Mouse (Mus musculus): ENCODE measurements at regions not wholly inside any gene's neighbourhood (a gene's known extent, or its start where the extent isn't known, plus 50 kb on each side); places are given as distances from the start of the nearest gene placed in this dataset.

DNA sequence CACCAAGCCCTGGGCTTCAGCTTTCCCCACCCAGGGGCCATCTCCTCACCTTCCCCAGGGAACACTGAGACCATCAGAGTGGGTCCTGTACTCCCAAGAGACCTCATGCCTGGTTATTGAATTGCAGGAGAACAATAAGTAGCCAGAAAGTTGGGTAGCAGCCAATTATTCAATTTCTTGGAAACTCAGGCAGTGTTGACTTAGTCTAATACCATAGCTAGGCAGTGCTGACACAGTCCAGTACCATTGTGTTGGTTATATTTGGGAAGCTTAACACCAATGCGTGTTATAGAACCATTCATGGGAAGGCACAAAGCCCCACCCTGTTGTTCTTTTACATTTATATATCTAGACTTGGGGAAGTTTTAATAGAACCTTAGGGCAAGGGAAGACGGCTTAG, 131.9 kb downstream of the Diras2 start:
- TF ChIP-seq CTCF (IDR thresholded peaks at IDR 0.05; ENCODE audit: low read depth, low read length) = no peak
- no peak for TF ChIP-seq EP300 (IDR thresholded peaks at IDR 0.05; ENCODE audit: insufficient read depth, low read depth, low read length)

All from ES-Bruce4 (cell line).